Mouse (Mus musculus) ES-CJ7 (cell line): Measurements from ENCODE around the gene Cox4i2.
A peak's percentile ranks its signal among the peaks of the same experiment; 100 is the strongest.

Source experiments
- DNase-seq: peaks from one replicate; pipeline ENCODE4 v3.0.0; 2011; ENCODE audit warnings: low read depth, low spot score

The Cox4i2 gene

DNA sequence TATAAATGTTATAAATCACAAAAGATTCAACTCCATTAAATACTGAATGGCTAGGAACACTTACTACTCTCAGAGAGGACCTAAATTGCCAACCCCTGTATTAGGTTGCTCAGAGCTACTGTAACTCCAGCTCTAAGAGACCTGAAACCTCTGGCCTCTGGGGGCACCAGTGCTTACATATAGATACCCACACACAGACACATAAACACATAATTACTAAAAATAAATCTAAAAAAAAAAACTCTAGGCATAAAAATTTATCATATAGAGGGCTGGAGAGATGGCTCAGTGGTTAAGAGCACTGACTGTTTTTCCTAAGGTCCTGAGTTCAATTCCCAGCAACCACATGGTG, 46.8 kb downstream of the Cox4i2 start:
- DNase-seq = no peak

DNA sequence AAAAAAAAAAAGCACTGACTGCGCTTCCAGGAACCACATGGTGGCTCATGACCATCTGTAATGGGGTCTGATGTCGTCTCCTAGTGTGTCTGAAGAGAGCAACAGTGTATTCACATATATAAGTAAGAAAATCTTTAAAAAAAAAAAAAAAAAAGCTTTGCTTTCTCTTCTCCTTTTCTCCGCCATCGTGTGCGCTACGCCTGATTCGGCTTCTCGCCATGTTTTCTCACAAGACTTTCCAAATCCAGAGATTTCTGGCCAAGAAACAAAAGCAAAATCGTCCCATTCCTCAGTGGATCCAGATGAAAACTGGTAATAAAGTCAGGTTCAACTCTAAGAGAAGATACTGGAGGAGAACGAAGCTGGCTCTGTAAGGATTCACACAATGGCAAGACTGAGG, 48.3 kb downstream of the Cox4i2 start:
- DNase-seq = no peak

DNA sequence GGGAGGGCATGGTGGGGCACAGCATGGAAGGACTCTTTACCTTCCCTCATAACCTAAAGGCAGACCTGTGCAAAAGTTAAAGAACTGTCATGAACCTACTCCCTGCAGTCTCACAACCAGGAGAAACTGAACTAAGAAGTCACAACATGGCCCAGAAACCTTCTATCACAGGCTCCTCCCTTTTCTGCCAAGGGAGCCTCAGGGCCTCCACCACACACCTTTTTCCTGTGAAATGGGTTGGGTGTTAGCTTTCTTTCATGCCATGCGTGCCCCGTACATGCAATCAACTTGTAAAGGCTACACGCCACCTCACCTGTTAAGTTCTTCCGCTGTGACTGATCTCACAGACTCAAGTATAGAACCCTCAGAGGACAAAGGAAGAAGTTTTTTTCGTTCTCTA, 49.1 kb downstream of the Cox4i2 start:
- DNase-seq = no peak

DNA sequence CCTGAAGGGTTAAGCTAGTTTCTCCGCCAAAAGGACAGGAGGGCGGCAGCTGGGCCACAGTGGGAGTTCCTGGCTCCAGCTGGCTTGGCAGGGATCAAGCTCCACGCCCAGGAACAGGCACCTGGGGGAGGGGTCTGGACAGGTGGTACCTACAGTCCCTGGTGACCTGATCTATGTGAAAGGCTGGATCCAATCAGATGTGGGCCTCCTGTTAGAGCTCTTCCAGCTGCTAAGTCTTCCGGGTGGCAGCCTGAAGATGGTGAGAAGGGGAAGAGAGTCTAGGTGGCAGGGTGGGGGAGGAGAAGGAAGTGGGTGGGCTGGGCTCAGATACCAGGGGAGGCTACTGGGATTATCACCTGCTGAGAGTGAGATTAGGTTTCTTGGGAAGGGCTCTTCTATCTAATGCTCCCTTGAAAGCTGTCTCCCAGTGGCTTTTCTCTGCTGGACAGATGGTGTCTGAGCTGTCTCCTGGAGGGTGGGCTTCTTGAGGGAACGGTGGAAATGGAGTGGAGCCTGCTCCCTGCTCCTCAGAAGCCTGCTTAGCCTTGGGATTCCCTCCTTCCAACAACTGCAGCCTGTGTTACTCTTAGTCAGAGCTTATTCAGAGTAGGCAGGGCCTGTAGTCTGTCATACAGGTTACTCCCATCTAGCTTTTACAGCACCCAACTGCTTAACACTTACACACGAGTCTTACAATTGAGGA, 50.6 kb downstream of the Cox4i2 start:
- DNase-seq = peak; percentile 94

DNA sequence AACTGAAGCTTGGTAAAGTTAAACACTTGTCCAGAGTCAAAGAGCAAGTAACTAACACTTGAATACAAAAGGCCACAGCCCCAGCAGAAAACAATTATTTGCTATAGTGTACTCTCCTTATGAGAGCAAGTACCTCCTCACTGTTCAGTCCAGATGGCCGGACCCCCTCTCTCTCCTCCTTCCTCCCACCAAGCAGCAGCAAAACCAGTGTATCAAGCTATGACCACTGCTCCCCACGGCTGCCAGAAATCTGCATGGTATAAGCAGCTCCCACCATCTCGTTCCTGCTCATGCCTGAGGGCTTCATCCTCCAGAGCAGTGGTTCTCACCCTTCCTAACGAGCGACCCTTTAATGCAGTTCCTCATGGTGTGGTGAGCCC, 51.1 kb downstream of the Cox4i2 start:
- no peak for DNase-seq

DNA sequence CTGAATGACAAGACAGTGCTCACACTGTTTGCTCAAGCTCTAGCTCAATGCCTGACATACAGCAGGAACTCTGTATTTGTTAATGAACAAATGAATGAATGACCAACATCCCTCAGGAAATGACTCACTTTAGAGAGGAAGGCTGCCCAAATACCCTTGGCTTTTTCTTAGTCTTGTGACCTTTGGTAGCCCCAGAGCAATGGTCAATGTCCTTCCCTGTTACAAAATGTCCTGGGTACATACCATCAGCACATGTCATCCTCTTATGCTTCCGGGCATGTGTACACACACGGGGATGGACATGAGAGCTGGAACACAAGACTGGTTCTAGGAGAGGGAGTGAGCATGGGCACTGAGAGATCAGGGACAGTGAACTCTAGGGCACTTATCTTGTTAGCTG, 52.1 kb downstream of the Cox4i2 start:
- DNase-seq = no peak

DNA sequence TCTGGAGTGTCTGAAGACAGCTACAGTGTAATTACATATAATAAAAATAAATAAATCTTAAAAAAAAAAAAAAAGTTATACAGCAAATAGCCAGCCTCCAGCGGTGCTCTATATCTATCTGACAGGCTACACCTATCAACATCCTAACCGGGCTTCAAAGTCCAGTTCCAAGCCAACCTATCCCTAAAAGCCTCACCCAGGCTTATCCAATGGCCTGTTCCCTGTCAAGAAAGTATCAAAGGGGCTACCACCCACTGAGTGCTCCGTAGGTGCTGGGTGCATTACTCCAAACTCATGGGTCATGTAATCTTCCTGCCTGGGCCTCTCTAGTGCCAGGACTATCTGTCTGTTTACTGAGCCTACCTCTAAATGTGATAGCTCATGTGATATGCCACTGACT, 54.2 kb downstream of the Cox4i2 start:
- DNase-seq = no peak

DNA sequence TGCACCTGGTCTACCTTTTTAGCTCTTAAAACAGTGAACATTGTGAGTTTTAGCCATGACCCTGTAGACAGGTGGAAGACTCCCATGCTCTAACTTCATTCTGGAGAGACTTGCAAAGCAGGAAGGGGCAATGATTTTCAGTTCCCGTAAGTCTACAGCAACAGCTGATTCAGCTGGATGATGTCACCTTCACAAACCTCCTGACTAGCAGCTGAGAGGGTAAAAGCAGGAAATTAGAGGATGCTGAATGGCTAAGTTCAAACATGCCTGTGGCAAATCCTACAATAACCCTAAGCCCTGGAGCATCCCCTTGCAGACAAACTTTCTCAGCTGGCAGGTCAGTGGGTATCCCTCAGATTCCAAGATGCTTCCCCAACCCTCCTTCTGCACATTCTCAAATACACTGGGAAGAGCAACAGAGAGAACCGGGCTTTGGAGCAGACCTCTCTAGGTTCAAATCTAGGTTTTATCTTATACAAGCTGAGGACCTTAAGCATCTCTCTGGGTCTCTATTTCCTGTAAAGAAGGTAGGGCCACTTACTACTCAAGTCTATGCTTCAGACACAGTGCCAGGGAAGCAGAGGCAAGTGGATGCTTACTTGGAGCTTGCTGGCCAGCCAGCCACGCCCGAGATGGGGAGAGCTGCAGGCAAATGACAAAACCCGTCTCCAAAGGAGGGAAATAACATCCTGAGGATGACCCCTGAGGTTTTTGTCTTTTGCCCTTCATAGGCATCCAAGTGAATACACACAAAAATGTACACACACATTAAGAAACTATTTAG, 56.4 kb downstream of the Cox4i2 start:
- DNase-seq = no peak

DNA sequence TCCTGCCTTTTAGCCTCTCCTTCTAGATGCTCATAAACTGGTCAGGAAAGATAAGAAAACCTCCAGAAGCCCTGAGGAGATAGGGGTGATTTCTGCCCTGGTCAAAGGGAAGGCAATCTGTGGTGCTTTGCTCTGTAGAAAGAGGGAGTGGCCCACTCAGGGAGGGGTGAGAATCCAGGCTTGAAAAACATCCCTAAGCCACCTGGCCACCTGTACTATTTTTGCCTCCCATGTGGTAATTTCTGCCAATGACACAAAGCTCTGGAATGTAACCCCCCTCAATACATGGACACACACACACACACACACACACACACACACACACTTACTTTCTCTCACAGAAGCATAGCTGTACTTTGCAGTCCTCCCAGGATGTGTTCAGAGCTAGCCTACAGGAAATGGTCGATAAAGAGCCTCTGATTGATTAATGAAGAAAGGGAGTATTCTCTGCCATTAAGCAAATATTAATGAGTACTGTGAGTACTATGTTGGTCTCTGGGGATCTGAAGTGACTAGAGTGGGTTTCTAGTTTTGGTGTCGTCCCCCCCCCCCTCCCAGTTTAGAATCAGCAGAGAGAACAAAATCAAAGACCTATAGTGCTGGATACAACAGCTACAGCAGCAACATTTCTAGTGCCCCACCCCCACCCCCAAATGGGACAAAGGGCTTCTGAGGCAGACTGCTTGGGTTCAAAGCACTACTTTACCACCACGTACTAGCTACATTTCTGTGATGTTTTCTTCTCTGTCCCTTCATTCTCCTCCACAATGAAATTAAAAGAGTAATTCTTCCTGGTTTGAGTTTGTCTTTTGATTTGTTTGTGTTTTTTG, 57.6 kb downstream of the Cox4i2 start:
- DNase-seq = peak; percentile 33

DNA sequence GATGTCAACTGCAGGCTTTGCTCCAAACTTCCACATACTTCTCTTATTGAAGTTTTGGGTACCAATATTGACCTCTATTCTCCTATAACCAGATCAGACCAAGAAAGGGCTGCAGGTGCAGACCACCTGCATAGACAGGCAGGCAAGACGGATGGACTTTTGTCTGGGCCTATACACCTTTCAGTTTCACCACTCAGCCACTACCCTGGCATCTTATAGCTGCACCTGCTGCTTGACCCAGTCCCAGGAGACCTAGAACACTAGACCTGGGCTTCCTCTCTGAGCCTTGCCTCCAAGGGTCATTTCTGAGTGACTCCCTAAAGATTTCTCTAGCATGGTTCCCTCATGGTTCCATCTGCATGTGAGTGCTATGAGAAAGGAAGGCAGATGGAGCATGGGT, 59.3 kb downstream of the Cox4i2 start:
- DNase-seq = no peak

DNA sequence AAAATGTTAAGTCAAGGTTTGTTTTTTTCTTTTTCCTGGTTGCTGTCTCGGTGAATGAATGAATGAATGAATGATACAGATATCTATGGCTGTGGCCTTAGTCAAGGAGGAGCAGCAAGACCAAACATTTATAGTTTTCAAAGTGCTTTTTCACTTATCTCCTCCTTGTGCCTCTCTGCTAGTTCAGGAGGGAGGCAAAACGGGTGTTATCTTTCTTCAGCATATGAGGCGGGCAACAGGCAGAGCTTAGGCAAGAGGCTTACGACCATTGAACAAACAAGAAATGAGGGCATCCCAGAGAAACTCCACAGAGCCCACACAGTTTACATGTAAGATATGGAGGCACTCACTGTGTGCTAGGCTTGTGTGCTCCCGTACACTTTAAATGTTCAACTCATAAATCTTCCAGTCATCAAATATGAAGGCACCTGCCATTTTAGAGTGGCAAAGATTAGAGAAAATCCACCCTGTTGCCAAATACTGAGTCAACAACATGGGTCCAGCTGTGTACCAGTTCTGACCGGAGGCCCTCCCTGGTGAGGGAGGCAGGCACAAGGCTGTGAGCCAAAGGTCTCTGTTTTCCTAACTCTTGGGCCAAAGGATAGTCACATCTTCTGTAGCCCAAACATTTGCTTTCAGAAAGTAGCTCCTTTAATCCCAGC, 60.4 kb downstream of the Cox4i2 start:
- DNase-seq = no peak
